Mouse (Mus musculus): ENCODE measurements at regions not wholly inside any gene's neighbourhood (a gene's known extent, or its start where the extent isn't known, plus 50 kb on each side); places are given as distances from the start of the nearest gene placed in this dataset.

DNA sequence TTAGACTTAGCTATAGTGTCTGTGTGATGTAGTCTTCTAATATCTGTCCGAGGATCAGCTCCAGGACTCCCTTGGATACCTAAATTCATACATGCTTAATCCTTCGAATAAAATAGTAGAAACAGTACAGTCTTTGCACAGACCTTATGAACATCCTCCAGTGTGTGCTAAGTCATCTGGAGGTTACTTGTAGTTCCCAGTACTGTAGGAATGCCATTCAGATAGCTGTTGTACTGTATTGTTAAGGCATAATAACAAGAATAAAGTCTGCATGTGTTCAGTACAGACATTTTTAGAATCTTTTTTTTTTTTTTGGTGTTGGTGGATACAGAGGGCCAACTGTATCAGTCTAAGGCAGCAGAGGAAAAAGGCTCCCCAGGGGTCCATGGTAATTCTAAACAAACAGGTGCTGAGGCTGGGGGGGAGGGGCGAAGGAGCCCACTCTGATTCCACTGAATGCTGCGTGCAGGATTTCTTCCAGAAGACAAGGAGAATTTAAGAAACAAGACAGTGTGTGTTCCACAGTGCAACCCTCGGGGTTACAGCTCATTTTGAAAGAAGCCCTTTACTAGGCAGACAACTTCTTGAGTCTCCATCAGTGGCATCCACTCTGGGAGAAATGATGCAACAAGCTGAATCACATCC lies 67.7 kb upstream of the Kiz start:
- no peaks in the 10 kb centered on the region for H3K4me1 ChIP-seq (ENCODE audit: insufficient read depth, low read depth, low read length)
- 69% methylated on average over 5 of the region's 5 CpGs for WGBS
- no peak overlapping the region for H3K4me3 ChIP-seq (ENCODE audit: low read depth, low read length)
- no peak overlapping the region for H3K4me2 ChIP-seq (replicated peaks; ENCODE audit: low read depth, low read length)
- no peak for DNase-seq (ENCODE audit: low spot score)
- TF ChIP-seq CTCF (IDR thresholded peaks at IDR 0.05) (no peak), EP300 (IDR thresholded peaks at IDR 0.05) (no peak)
- no peak overlapping the region for H3K27ac ChIP-seq (ENCODE audit: low read length)
- no peak for ATAC-seq
- no peaks in the 10 kb centered on the region for H3K27me3 ChIP-seq (replicated peaks; ENCODE audit: insufficient read depth, low read length)
- no peak overlapping the region for H3K9ac ChIP-seq (replicated peaks; ENCODE audit: low read depth)
- H3K36me3 ChIP-seq (ENCODE audit: insufficient read depth, low read length) = no peaks in the 10 kb centered on the region
- H3K9me3 ChIP-seq (ENCODE audit: low read length) = no peaks in the 10 kb centered on the region

- Histone ChIP-seq H3K4me2 (replicated peaks; ENCODE audit: low read depth, low read length) (no peak overlapping the region), H3K27me3 (replicated peaks; ENCODE audit: insufficient read depth, low read length) (no peaks in the 10 kb centered on the region), H3K27ac (ENCODE audit: low read length) (no peak overlapping the region), H3K9me3 (ENCODE audit: low read length) (no peaks in the 10 kb centered on the region), H3K4me1 (ENCODE audit: insufficient read depth, low read depth, low read length) (no peaks in the 10 kb centered on the region), H3K4me3 (ENCODE audit: low read depth, low read length) (no peak overlapping the region), H3K9ac (replicated peaks; ENCODE audit: low read depth) (no peak overlapping the region), H3K36me3 (ENCODE audit: insufficient read depth, low read length) (no peaks in the 10 kb centered on the region)
- WGBS = 78% methylated on average over 6 of the region's 6 CpGs
- DNase-seq (ENCODE audit: low spot score) = peak; percentile 13
- no peak; the same call in 1 of the 2 replicates for ATAC-seq
- TF ChIP-seq EP300 (IDR thresholded peaks at IDR 0.05) (no peak), CTCF (IDR thresholded peaks at IDR 0.05) (no peak)
Observed at GRCm38 (mm10) chr2:146792844-146793420, 62.7 kb upstream of the Kiz start.

- ATAC-seq (no peak), DNase-seq (ENCODE audit: low spot score) (no peak)
- no peak overlapping the region for H3K9ac ChIP-seq (replicated peaks; ENCODE audit: low read depth)
- H3K9me3 ChIP-seq (ENCODE audit: low read length) = no peaks in the 10 kb centered on the region
- H3K27ac ChIP-seq (ENCODE audit: low read length) = no peak overlapping the region
- H3K4me3 ChIP-seq (ENCODE audit: low read depth, low read length) = no peak overlapping the region
- TF ChIP-seq EP300 (IDR thresholded peaks at IDR 0.05) (no peak), CTCF (IDR thresholded peaks at IDR 0.05) (no peak)
- H3K4me1 ChIP-seq (ENCODE audit: insufficient read depth, low read depth, low read length) = no peaks in the 10 kb centered on the region
- H3K36me3 ChIP-seq (ENCODE audit: insufficient read depth, low read length) = no peaks in the 10 kb centered on the region
- H3K4me2 ChIP-seq (replicated peaks; ENCODE audit: low read depth, low read length) = no peak overlapping the region
- no peaks in the 10 kb centered on the region for H3K27me3 ChIP-seq (replicated peaks; ENCODE audit: insufficient read depth, low read length)
Observed at GRCm38 (mm10) chr2:146802973-146803372, 52.7 kb upstream of the Kiz start.

Measured in lung, postnatal 0 days (tissue).